Mouse (Mus musculus) liver, embryonic 15.5 days (tissue): ENCODE data around the gene Snd1. TPM values are rescaled to one million over a fixed set of nuclear protein-coding genes. Genes with fewer than 3 reads are reported as not detected.

Source experiments
- ATAC-seq: fragments of 200-750 bp; cut with Nextera tagmentation; 2 replicates; pipeline ENCODE4 v1.8.0; 2017; ENCODE audit warnings: moderate number of reproducible peaks, mild to moderate bottlenecking, moderate library complexity; ENCODE audit not compliant: insufficient read depth
- H3K27ac ChIP-seq: fragments of 300-500 bp; sonication (generic); replicated peaks from 2 replicates; pipeline ENCODE4 v1.5.1; 2015; ENCODE audit warnings: mild to moderate bottlenecking, inconsistent platforms
- H3K27me3 ChIP-seq: fragments of 300-500 bp; sonication (generic); 2 replicates; pipeline ENCODE4 v1.6.1; 2015; ENCODE audit warnings: mild to moderate bottlenecking, inconsistent platforms
- H3K36me3 ChIP-seq: fragments of 300-500 bp; sonication (generic); replicated peaks from 2 replicates; pipeline ENCODE4 v1.6.1; 2015; ENCODE audit warnings: moderate library complexity, mild to moderate bottlenecking, inconsistent platforms
- H3K4me1 ChIP-seq: fragments of 300-500 bp; sonication (generic); replicated peaks from 2 replicates; pipeline ENCODE4 v1.6.1; 2015; ENCODE audit warnings: inconsistent platforms
- H3K4me2 ChIP-seq: fragments of 300-500 bp; sonication (generic); 2 replicates; pipeline ENCODE4 v1.6.1; 2015; ENCODE audit warnings: moderate library complexity, mild to moderate bottlenecking, inconsistent platforms
- H3K4me3 ChIP-seq: fragments of 300-500 bp; sonication (generic); replicated peaks from 2 replicates; pipeline ENCODE4 v1.5.1; 2015; ENCODE audit warnings: mild to moderate bottlenecking, inconsistent platforms
- H3K9ac ChIP-seq: fragments of 300-500 bp; sonication (generic); 2 replicates; pipeline ENCODE4 v1.6.1; 2015; ENCODE audit warnings: moderate library complexity, mild to moderate bottlenecking, inconsistent platforms
- H3K9me3 ChIP-seq: fragments of 300-500 bp; sonication (generic); replicated peaks from 2 replicates; pipeline ENCODE4 v1.6.1; 2016; ENCODE audit warnings: inconsistent platforms
- WGBS: fragments of 180-500 bp; shearing (Covaris S2); methylation state at CpG from one replicate; pipeline ENCODE4 v1.1.7; 2015; ENCODE audit warnings: mixed read lengths; ENCODE audit not compliant: insufficient replicate concordance; 5-methylcytosine and 5-hydroxymethylcytosine counted together
- polyA plus RNA-seq: library from polyadenylated mRNA; unstranded; fragments of >200 nt; fragmentation: Nextera tagmentation; extraction: Ambion mirVana; gene quantifications from 2 replicates; pipeline ENCODE4 v1.2.1, GENCODE M21; 2015

Gene Snd1
- polyA plus RNA-seq, 1 experiment from 2014 or later, result 51.1 TPM

GRCm38 (mm10) chr6:28841569-28841968 is 366.6 kb downstream of the Snd1 start:
- no peak for ATAC-seq
- Histone ChIP-seq H3K9ac (no peak overlapping the region), H3K27ac (no peak overlapping the region), H3K27me3 (no peaks in the 10 kb centered on the region), H3K9me3 (no peaks in the 10 kb centered on the region), H3K4me1 (no peaks in the 10 kb centered on the region), H3K36me3 (no peaks in the 10 kb centered on the region), H3K4me3 (no peak overlapping the region), H3K4me2 (no peak overlapping the region)
- WGBS, result 65% methylated on average over 3 of the region's 3 CpGs

- 57% methylated on average over 4 of the region's 4 CpGs for WGBS
Observed at GRCm38 (mm10) chr6:28842375-28843276, 367.7 kb downstream of the Snd1 start.

GRCm38 (mm10) chr6:28845610-28846009 is 370.7 kb downstream of the Snd1 start:
- Histone ChIP-seq H3K27me3 (no peaks in the 10 kb centered on the region), H3K4me1 (no peaks in the 10 kb centered on the region; the same call in 1 of the 2 replicates), H3K27ac (no peak overlapping the region), H3K9me3 (no peaks in the 10 kb centered on the region), H3K9ac (no peak overlapping the region), H3K4me3 (no peak overlapping the region), H3K36me3 (no peaks in the 10 kb centered on the region), H3K4me2 (no peak overlapping the region)
- 70% methylated on average over 4 of the region's 4 CpGs for WGBS
- no peak for ATAC-seq

More at GRCm38 (mm10) chr6:28842375-28843276, 367.7 kb downstream of the Snd1 start:
- no peak for ATAC-seq
- H3K27ac ChIP-seq, result no peak overlapping the region
- H3K36me3 ChIP-seq, result no peaks in the 10 kb centered on the region
- H3K27me3 ChIP-seq, result no peaks in the 10 kb centered on the region
- H3K9ac ChIP-seq, result no peak overlapping the region
- H3K4me3 ChIP-seq, result no peak overlapping the region
- H3K9me3 ChIP-seq, result no peaks in the 10 kb centered on the region
- no peaks in the 10 kb centered on the region for H3K4me1 ChIP-seq
- H3K4me2 ChIP-seq, result no peak overlapping the region

GRCm38 (mm10) chr6:28847616-28848015 is 372.7 kb downstream of the Snd1 start:
- no peak overlapping the region for H3K4me2 ChIP-seq
- 71% methylated on average over 6 of the region's 6 CpGs for WGBS
- H3K36me3 ChIP-seq, result no peaks in the 10 kb centered on the region
- no peak for ATAC-seq
- no peak overlapping the region for H3K4me3 ChIP-seq
- no peaks in the 10 kb centered on the region for H3K9me3 ChIP-seq
- H3K4me1 ChIP-seq, result no peaks in the 10 kb centered on the region; the same call in 1 of the 2 replicates
- H3K27ac ChIP-seq, result no peak overlapping the region
- H3K27me3 ChIP-seq, result no peaks in the 10 kb centered on the region
- H3K9ac ChIP-seq, result no peak overlapping the region

- 65% methylated on average over 6 of the region's 6 CpGs for WGBS
- Histone ChIP-seq H3K27ac (no peak overlapping the region), H3K9ac (no peak overlapping the region), H3K4me1 (no peaks in the 10 kb centered on the region; the same call in 1 of the 2 replicates), H3K36me3 (no peaks in the 10 kb centered on the region), H3K9me3 (no peaks in the 10 kb centered on the region), H3K4me2 (no peak overlapping the region), H3K4me3 (no peak overlapping the region), H3K27me3 (no peaks in the 10 kb centered on the region)
- no peak for ATAC-seq
Observed at GRCm38 (mm10) chr6:28848285-28848794, 373.4 kb downstream of the Snd1 start.

- WGBS, result 63% methylated on average over 9 of the region's 9 CpGs
- no peak overlapping the region for H3K4me3 ChIP-seq
Observed at GRCm38 (mm10) chr6:28848891-28849290, 374.0 kb downstream of the Snd1 start.

GRCm38 (mm10) chr6:28849317-28849716 is 374.4 kb downstream of the Snd1 start:
- Histone ChIP-seq H3K9me3 (no peaks in the 10 kb centered on the region), H3K27me3 (no peaks in the 10 kb centered on the region), H3K4me1 (no peaks in the 10 kb centered on the region; the same call in 1 of the 2 replicates), H3K4me3 (no peak overlapping the region), H3K27ac (no peak overlapping the region), H3K4me2 (no peak overlapping the region), H3K36me3 (no peaks in the 10 kb centered on the region), H3K9ac (no peak overlapping the region)
- no peak for ATAC-seq
- WGBS, result 18% methylated on average over 3 of the region's 3 CpGs

More at GRCm38 (mm10) chr6:28848891-28849290, 374.0 kb downstream of the Snd1 start:
- Histone ChIP-seq H3K9ac (no peak overlapping the region), H3K4me1 (no peaks in the 10 kb centered on the region; the same call in 1 of the 2 replicates), H3K4me2 (no peak overlapping the region), H3K36me3 (no peaks in the 10 kb centered on the region), H3K27ac (no peak overlapping the region), H3K27me3 (no peaks in the 10 kb centered on the region), H3K9me3 (no peaks in the 10 kb centered on the region)
- no peak for ATAC-seq

GRCm38 (mm10) chr6:28850326-28850900 is 375.5 kb downstream of the Snd1 start:
- Histone ChIP-seq H3K27ac (no peak overlapping the region), H3K4me1 (peaks cover under 1% of the 10 kb centered on the region; the same call in 1 of the 2 replicates), H3K36me3 (no peaks in the 10 kb centered on the region), H3K9me3 (no peaks in the 10 kb centered on the region), H3K27me3 (no peaks in the 10 kb centered on the region), H3K4me2 (no peak overlapping the region), H3K4me3 (no peak overlapping the region), H3K9ac (no peak overlapping the region)
- ATAC-seq, result no peak
- WGBS, result 69% methylated on average over 9 of the region's 9 CpGs

GRCm38 (mm10) chr6:28852342-28852741 is 377.4 kb downstream of the Snd1 start:
- no peaks in the 10 kb centered on the region for H3K27me3 ChIP-seq
- no peaks in the 10 kb centered on the region for H3K9me3 ChIP-seq
- H3K4me2 ChIP-seq, result no peak overlapping the region
- ATAC-seq, result no peak
- no peak overlapping the region for H3K9ac ChIP-seq
- H3K4me1 ChIP-seq, result peaks cover 8% of the 10 kb centered on the region
- H3K4me3 ChIP-seq, result no peak overlapping the region
- no peak overlapping the region for H3K27ac ChIP-seq
- WGBS, result 75% methylated on average over 7 of the region's 7 CpGs
- no peaks in the 10 kb centered on the region for H3K36me3 ChIP-seq

GRCm38 (mm10) chr6:28853164-28853563 is 378.2 kb downstream of the Snd1 start:
- Histone ChIP-seq H3K27me3 (no peaks in the 10 kb centered on the region), H3K9me3 (no peaks in the 10 kb centered on the region), H3K36me3 (no peaks in the 10 kb centered on the region), H3K4me2 (no peak overlapping the region), H3K4me1 (peaks cover 13% of the 10 kb centered on the region), H3K9ac (no peak overlapping the region), H3K4me3 (no peak overlapping the region), H3K27ac (no peak overlapping the region)
- ATAC-seq, result no peak
- WGBS, result 59% methylated on average over 3 of the region's 3 CpGs

- H3K4me3 ChIP-seq, result no peak overlapping the region
- no peak for ATAC-seq
- no peaks in the 10 kb centered on the region for H3K9me3 ChIP-seq
- H3K27ac ChIP-seq, result no peak overlapping the region
- H3K9ac ChIP-seq, result no peak overlapping the region
- no peaks in the 10 kb centered on the region for H3K27me3 ChIP-seq
- WGBS, result 57% methylated on average over 2 of the region's 2 CpGs
- H3K4me1 ChIP-seq, result peaks cover 13% of the 10 kb centered on the region
- no peaks in the 10 kb centered on the region for H3K36me3 ChIP-seq
- no peak overlapping the region for H3K4me2 ChIP-seq
Observed at GRCm38 (mm10) chr6:28853654-28854053, 378.7 kb downstream of the Snd1 start.
